Mouse (Mus musculus): ENCODE measurements at regions not wholly inside any gene's neighbourhood (a gene's known extent, or its start where the extent isn't known, plus 50 kb on each side); places are given as distances from the start of the nearest gene placed in this dataset.
A peak's percentile ranks its signal among the peaks of the same experiment; 100 is the strongest.

DNA sequence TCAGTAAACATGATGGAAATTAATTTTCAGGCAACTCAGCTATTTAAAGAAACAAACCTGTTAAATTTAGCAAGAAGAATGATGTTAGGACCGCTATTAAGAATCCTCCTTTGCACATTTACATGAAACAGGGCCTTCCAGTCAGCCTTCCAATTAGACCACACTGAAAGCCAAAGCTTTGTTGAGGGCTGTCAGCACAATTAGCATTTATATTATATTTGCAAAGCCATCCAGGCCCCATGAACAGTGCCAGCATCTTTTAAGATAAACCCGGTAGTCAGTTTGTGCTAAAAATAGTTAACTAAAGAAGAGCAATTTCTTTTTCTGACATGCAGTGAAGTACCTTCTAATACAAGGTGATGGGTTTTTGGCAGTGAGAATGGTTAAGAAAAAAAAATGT is 495.1 kb downstream of the Kcna4 start:
- no peak for DNase-seq (ENCODE audit: low read depth, low spot score)

DNA sequence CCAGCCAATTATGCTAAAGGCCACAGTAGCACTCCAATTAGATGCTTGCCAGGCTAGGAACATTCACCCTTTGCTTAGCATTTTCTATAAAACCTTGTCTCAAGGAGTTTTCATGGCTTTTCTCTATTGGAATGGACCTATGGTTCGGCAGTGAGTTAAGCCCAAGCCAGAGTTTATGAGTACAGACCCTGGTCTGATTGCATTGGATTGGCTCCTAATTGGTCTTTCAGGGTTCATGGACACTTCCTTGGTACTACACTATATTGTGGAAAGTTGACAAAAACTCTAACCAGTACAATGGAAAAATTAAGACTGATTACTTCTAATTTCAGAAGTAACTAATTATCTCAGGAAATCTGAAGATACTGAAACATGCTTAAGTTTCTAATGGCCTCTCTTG is 506.5 kb downstream of the Kcna4 start:
- no peak for DNase-seq (ENCODE audit: low read depth, low spot score)

DNA sequence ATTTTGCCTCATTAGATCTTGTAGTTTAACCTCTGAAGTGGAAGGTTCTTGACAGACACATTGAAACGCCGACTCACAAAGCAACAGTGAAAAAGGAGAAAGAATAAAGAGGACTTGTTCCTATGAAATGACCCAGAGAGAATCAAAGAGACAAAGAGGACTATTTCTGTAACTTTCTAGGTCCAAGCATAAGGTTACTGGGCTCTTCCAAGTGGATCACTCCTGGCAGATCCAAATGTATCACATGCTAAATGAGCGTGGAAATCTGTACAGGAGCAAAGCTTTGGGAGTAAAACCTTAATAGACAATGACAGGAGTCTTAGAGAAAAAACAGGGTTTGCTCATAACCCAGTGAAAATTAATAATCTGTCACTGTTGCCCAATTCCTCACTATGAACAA is 522.8 kb downstream of the Kcna4 start:
- no peak for DNase-seq (ENCODE audit: low read depth, low spot score)

DNA sequence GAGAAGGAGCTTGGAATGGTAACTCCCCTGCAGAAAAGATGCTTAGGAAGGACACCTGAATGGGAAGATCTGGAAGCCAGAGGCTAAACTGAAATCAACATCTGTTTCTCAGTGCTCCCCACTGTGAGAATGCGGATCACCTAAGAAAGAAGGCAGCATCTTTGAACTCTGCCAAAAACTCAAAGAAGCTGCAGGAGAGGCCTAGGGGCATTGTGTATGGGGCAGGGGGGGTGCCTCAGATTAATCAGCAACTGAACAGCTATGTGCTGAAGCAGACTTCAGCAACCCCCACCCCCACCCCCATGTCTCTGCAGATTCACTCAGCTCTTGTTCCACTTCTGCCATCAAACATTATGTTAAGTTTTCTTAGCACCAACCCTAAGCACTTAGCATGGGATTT is 523.6 kb downstream of the Kcna4 start:
- peak; percentile 12 for DNase-seq (ENCODE audit: low read depth, low spot score)
